Mouse (Mus musculus): ENCODE measurements at regions not wholly inside any gene's neighbourhood (a gene's known extent, or its start where the extent isn't known, plus 50 kb on each side); places are given as distances from the start of the nearest gene placed in this dataset.
A peak's percentile ranks its signal among the peaks of the same experiment; 100 is the strongest.

DNA sequence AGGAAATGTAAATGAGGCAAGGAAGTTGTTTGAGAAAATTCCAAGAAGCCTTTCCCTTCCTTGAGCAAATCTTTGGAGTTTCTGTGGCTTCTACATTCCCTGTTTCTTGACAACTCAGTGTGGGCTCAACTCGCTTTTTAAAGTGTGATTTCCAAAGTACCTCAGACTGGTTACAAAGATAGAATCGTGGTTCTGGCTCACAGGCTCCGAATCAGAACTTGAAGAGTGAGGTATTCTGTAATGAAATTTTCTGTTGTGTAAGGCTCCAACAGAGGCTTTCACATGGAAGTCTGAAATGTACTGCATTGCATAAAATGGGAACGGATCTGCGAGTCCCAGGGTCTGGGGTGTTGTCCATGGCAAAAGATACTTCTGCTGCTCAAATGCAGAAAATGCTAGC is 170.2 kb upstream of the Rnf219 start:
- DNase-seq (ENCODE audit: low read depth, low spot score) = no peak

DNA sequence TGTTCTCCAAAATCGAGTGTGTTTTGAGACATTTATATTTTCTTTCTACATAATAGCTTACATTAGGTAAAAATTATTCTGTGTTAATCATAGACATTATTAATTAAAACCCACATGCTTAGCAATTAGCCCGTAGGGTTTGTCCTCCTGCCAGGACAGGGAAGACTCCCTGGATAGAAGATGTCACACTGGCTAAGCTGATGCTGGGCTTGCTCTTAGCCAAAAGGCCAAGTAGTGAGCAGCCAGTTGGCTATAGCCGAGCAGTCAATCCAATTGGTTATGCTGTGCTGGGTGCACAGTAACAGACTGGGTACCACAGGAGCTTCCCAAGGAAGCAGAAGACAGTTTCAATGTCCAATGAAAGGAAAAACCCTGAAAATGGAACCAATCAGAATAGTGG is 166.0 kb upstream of the Rnf219 start:
- DNase-seq (ENCODE audit: low read depth, low spot score) = no peak

DNA sequence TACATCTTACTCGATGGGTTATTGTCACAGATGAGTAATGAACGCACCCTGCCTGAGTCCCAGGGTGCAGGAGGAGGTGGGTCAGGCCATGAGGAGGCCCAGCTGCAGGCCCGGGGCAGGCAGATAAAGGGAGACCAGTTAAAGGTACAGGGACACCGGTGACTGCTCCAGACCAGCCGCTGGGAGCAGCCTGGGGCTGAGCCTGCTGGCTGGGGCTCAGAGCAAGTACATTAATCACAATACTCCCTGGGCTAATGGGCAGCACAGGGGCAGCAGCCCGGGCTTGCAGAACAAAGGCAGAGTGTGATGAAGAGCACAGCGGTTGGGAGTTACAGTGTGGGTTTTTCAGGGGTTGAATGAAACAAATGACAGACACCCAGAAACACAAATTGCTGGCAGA is 154.4 kb upstream of the Rnf219 start:
- DNase-seq (ENCODE audit: low read depth, low spot score) = no peak

DNA sequence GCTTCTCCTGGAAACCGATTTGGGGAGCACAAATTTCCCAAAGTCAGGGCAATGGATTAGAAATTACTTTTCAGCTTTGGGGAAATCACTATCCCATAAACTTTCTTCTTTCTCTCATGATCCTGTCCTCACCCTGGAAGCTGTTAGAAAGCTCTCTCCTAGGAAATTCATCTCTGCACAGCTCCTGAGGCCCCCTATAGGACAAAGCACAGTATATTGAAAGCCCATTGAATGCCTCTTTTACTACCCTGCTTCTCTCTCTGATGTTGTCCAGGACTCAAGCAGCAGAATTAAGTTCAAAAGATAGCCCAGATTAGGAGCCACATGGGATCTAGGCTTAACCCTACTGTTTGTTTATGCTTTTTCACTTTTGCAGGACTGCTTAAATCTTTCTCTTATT is 139.3 kb upstream of the Rnf219 start:
- DNase-seq (ENCODE audit: low read depth, low spot score) = no peak

DNA sequence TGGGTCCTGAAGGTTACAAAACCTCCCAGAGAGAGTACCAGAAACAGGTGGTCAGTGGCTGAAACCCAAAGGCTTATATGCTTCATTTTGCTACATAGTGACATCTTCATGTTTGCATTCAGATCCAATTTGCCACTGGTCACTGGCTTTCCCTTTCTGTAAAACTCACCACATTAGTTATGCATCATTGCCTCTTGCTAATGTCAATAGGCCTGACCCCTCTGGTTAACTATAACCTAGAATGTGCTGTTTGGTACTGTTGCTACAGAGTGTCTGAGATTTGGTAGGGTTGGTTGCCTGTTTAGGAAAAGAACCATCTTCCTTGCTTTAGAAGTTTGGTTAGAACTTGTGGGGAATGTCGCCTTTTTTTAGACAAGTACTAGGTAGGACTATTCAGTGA is 136.3 kb upstream of the Rnf219 start:
- DNase-seq (ENCODE audit: low read depth, low spot score) = no peak

DNA sequence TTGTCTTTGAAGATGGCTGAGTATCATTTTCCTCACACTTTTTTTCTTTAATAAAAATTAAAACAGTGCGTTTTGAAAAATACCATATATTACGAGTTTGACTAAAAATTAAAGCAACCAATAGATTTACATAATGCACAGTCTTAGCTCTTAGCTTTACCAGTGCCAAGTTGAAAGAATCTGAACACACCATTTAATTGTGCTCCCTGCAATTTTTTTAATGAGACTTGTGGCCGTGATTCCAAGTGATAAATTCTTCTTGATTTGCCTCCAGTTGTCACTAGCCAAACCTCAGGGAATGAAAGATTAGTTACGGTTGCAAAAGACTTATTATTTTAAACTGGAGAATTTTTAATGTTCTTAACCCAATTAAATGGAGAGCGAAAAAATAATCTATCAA is 127.5 kb upstream of the Rnf219 start:
- no peak for DNase-seq (ENCODE audit: low read depth, low spot score)

DNA sequence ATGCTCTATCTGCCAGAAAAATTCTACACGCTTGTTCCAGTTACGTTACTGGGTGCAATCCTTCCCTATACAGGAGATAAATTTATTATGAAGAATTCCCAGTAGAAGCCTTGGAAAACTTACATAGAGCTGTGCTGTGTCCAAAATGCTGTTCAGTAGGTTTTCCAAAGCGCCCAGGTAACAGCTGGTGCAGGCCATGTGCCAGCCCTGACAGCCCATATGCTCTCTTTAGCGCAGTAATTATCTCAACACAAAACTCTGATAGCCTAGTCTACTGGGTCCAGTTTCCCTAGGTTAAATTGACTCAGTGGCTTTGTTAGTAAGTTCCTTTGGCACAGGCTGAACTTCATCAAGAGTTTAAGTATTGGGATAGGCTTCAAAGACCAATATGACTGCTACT is 122.2 kb upstream of the Rnf219 start:
- no peak for DNase-seq (ENCODE audit: low read depth, low spot score)

DNA sequence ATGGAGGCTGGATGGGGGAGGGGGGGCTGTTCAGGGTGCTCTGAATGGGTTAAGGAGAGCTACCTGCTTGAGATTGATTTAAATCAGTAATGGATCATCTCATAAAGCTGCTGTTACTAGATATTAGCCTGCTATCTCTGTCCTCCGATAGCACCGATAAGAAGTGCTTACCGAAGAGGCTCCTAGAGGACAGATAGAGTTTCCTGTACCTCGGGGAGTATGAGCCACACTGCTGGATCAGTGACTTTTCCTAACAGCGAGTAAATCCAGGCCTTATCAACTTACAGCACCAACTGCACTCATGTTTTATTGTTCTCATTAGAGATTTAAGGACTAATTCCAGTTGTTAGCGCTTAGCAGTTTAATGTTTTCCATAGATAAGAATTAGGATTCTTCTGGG is 120.3 kb upstream of the Rnf219 start:
- no peak for DNase-seq (ENCODE audit: low read depth, low spot score)

DNA sequence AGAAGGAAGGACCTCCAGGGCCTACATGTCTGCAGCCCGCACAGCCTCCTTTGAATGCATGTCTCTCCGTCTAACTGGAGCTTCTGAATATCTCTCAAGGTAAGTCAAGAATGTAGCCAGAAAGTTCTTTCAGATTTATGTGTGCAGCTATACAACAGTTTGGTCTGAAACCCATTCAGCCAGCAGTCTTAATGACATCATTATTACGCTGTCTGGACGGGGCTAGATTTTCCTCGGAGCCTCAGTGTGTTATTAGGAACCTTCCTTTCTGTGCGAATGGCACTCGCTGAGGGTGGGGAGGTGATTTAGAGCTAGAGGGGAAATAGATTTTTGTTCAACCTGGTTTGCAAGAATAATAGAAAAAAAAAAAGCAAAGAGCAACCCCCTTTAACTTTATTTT is 116.9 kb upstream of the Rnf219 start:
- DNase-seq (ENCODE audit: low read depth, low spot score) = no peak

DNA sequence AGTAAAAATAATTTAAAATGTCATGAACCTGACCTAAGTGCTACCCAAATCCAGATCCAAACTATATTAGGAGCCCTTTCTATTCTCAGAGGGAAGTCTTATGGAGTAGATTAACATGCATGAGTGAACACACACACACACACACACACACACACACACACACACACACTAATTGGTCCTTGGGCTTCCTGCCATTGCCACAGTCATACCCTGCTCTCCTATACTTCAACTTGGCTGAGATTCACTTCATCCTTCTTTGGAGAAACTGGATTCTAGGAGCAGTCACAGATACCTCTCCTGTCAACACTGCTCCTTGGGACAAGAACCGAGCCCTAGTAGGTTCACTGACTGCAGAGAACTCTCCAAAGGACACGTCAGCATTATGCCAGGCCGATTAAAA is 89.0 kb upstream of the Rnf219 start:
- no peak for DNase-seq (ENCODE audit: low read depth, low spot score)

DNA sequence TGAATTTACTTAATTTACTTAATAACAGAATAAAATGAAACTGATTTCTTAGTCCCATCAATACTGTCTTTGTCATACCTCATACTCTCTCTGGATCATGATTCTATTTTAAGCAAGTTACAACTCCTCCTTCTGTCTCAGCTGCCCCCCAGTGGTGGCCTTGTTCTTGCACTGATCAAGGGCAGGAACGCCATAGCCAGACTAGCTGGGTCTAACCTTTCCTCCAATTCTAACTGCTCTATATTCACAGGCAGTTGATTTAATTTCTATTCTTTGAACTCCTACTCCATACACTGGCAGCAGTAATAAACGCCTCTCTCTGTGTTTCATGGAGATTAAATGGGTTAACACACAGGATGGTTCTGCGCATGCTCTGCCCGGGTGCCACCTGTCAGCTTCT is 87.9 kb upstream of the Rnf219 start:
- peak; percentile 55 for DNase-seq (ENCODE audit: low read depth, low spot score)

DNA sequence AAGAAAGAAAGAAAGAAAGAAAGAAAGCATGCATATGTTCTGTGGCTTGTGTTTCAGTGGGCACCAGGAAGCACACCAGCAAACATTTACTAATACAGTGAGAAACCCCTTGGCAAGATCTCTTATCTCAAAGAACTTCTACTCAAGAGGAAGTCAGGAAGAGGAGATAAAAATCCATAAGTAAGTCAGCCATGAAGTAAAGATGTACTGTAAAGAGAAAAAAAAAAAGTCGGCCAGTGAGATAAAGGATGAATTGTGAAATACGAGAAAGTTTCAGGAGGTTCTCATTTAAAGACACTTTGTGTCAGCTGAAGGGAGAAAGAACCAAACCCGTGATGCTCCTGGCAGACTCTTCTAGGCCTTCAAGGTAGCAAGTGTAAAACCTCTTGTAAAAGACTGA is 72.4 kb upstream of the Rnf219 start:
- no peak for DNase-seq (ENCODE audit: low read depth, low spot score)
